Mouse (Mus musculus) fat pad, adult 2 months (tissue): ENCODE data around the gene Gm49398.

Experiments
- DNase-seq: peaks from one replicate; pipeline ENCODE4 v3.0.0-alpha.2; 2011; ENCODE audit warnings: low read depth, low spot score; ENCODE audit errors: extremely low read depth

Gene Gm49398

GRCm38 (mm10) chr13:61288739-61289138 lies at the start of gene Gm49398:
Gm49398 (minus strand) TSS chr13:61288839.
- no peak for DNase-seq

DNA sequence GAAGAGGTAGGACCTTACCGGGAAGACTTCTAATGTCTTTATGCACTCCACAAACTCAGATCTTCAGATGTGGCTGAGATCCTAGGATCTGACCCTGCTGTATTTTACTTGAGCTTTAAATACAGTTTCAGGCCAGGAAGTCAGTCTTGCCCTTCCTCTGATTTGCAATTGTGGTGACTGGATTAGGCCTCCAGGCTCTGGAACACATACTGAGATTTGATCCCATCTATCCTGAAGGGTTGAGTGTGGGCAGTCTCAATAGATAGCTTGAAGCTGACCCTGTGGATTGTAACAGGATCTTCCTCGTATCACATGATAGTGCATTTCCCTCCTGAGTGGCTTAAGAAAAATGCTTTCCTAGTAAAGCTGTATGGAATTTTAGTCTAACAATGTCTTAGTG lies 33.4 kb downstream of the Gm49398 start, which contains the start of gene Cts8:
Gene Cts8 (minus strand): TSS at position 101 of the 400 bp plus-strand sequence.
- DNase-seq, result no peak

DNA sequence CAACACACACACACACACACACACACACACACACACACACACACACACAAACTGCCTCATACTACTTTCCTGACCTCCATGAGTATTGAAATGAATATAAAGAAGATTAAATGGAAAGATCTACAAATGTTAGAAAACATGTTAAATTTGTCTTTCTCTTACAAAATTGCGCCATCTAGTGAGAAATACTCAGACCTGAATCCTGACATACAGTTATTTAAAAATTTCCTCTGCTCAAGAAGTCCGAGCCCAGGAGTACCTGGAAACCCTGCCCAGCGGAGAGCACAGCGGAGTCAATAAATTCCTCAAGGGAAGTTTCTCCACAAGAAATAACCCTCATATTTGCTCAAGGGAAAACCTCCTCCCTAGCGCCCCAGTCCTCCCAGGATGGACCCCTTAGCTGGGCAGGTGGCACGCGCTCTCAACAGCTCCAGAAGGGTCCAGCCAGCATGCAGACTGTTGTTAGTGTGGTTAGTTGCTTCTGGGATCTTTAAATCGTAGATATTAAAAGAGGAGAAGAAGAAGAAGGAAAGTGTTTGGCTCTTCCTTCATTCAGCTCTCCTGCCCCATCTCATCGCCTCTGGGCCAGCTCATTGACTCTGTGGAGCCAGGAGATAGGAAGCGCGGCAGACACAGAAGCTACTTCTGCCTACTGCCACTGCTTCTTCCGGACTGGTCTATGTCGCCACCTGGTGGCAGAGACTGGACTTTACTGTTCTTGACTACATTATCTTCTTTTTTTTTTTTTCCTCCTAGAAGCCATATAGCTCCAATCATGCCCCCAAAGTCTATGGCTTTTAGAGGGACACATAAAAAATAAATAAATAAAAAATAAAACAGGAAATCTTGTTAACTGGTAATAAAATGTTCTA lies 47.3 kb downstream of the Gm49398 start:
- no peak for DNase-seq

DNA sequence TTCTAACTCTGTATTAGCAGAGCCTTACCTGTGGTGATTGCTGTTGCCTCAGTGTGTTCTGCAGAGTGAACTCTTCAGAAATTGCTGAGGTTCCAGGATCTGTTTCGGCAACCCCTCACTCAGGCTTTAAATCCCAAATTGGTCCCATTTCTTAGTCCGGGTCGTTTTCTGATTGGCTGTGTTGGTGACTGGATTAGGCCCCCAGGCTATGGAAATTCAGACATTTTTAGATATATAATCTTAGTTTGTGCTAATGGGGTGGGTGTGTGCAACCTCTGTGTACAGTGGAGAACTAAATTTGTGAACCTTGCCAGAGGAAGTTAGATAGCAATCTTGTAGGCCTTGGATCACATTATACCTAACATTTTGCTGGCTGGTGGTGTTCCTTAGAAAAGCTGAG lies 85.3 kb downstream of the Gm49398 start, which contains the start of gene Cts6:
Gene Cts6 (minus strand): TSS at position 101 of the 400 bp plus-strand sequence.
- DNase-seq, result no peak
